Mouse (Mus musculus): ENCODE measurements around the gene Prl8a6. TPM values are rescaled to one million over a fixed set of nuclear protein-coding genes. Genes with fewer than 3 reads are reported as not detected.
A peak's percentile ranks its signal among the peaks of the same experiment; 100 is the strongest.

Gene Prl8a6
- total RNA-seq (2021), result not detected
- long read RNA-seq, experiment 1, result 0 reads
- long read RNA-seq, experiment 2, result 0 reads

DNA sequence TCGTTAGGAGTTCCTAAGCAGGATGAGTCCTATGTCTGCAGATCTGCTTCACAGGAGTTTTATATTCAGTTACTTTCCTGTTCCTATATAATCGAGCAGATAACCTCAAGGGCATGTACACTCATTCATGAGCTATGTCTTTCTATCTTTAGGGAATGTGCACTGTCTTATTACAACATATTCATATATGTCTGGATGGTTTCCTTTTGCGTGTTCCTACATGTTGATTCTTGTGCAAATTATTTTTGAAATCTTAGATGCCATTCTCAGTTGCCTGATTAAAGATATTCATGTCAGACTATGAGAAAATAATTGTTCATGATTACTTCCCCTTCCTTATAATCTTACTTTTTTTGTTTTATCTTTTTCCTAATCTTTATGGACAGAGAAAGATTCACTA lies at the start of gene Prl8a6:
Gene Prl8a6, minus strand, starts transcription at position 101 of the 400 bp plus-strand sequence.
- Histone ChIP-seq H3K4me3 (no peak within 1 kb of the TSS), H3K27ac (no peak within 1 kb of the TSS)
- intact Hi-C loops (cut with DNase I), result no loop called here
- no peak for TF ChIP-seq CTCF (IDR thresholded peaks at IDR 0.05)
- DNase-seq (ENCODE audit: extremely low spot score in 1 of 2, low spot score in 2 of 2), result no peak

DNA sequence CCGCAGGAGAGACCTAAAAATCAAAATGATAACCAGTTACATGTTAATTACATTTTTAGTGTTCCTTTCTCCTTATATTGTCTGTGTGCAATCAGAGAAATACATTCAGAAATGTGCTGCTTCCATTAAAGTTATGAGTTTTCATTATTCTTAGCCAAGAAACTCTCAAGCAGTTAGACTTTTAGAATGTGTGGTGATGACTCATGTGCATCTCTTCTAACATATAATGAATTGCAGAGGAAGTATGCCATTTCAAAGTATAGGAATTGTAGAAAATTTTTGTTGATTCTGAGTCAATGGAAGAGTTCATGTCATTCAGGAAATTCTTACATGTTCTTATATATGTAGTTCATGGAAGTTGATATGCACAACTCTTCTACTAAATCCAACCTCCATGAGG lies 5.3 kb downstream of the Prl8a6 start:
- Histone ChIP-seq H3K27ac (no peak overlapping the region), H3K4me3 (no peak overlapping the region)
- intact Hi-C loops (cut with DNase I), result no loop called here
- no peak for TF ChIP-seq CTCF (IDR thresholded peaks at IDR 0.05)
- DNase-seq (ENCODE audit: extremely low spot score in 1 of 2, low spot score in 2 of 2), result no peak

DNA sequence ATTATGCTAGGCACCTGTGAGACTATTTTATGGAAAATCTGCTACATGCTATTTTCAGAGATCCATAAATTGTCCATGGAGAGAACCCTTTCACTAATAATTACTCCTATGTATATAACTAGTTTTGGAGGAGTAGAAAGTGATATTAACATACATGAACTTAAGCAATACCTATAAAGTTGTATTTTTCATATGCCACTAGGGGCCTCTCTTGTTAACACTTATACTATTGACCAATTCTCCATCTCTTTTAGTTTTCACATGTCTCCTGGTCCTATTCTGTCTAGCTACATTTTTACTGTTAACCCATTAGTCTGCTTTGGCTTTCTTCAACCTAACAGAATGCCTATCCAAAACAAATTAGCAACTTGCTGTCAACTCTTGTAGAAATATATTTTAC lies 24.8 kb downstream of the Prl8a6 start:
- peak; percentile 18 for TF ChIP-seq CTCF (IDR thresholded peaks at IDR 0.05)

DNA sequence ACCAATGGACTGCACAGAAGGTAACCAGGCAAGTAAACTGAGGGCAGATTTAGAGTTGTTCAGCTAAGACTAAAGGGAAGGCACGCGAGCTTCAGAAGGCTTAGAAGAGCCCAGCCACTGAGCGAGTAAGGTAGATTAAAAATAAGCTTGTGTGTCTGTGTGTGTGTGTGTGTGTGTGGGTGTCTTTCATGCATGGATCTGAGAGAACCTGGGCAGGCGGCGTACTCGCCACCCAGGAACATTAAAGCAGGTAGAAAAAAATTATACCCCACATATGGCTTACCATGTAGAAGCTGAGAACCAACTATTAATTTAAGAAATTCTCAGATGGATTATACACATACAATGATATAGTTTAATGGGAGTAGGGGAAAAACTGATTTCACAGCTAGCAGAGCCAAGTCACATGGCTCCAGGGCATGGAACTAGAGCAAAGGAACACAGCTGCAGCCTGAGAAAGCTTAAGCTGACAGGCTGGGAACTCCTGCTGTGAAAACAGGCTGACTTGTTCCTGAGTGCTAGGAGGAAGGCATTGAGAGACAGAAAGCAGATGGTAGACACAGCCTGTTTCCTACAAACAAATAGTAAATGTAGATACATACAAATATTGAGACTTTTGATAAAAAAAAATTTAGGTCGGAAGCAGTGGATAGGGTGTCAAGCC lies 39.3 kb downstream of the Prl8a6 start:
- intact Hi-C loops (cut with DNase I), result no loop called here
- Histone ChIP-seq H3K27ac (no peak overlapping the region), H3K4me3 (no peak overlapping the region)
- no peak for TF ChIP-seq CTCF (IDR thresholded peaks at IDR 0.05)
- DNase-seq (ENCODE audit: extremely low spot score in 1 of 2, low spot score in 2 of 2), result no peak

More for the DNA sequence above, 24.8 kb downstream of the Prl8a6 start:
- H3K4me3 ChIP-seq, result no peak overlapping the region
- DNase-seq (ENCODE audit: extremely low spot score in 1 of 2, low spot score in 2 of 2), result no peak
- intact Hi-C loops (cut with DNase I), result no loop called here
- H3K27ac ChIP-seq, result no peak overlapping the region

DNA sequence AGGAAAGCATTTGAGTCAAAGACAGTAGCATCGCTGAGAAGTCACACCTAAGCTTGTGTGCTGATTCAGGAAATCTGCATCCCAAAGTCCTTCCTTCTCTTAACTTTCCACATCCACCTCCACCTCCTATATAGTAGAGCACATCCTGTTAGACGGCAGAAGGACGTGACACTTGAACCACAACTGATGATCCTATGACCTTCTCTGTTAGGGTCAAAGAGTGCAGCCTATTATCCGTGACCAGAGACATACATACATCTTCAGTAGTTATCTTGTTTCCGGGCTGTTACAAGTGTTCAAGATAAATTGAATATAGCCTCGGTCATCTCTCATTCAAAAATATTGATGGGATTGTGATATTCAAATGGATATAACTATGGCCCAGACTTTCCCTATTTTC lies 47.7 kb downstream of the Prl8a6 start, which contains the start of gene Prl2b1:
Gene Prl2b1, minus strand, starts transcription at position 101 of the 400 bp plus-strand sequence.
- intact Hi-C loops (cut with DNase I), result no loop called here
- no peak within 1 kb of the TSS for H3K4me3 ChIP-seq
- no peak for DNase-seq (ENCODE audit: extremely low spot score in 1 of 2, low spot score in 2 of 2)
- TF ChIP-seq CTCF (IDR thresholded peaks at IDR 0.05), result no peak
- no peak within 1 kb of the TSS for H3K27ac ChIP-seq

Other genes starting within 250 kb of the Prl8a6 start
- not detected for gene Prl3c1, start 242.0 kb downstream of the Prl8a6 start, total RNA-seq (2021)
- not detected for gene Prl3b1, start 196.8 kb downstream of the Prl8a6 start, total RNA-seq (2021)
- gene Prl3a1, start 179.3 kb downstream of the Prl8a6 start, total RNA-seq (2021), result not detected
- gene Prl6a1, start 126.1 kb downstream of the Prl8a6 start, total RNA-seq (2021), result not detected
- not detected for gene Prl8a2, start 93.0 kb downstream of the Prl8a6 start, total RNA-seq (2021)
- gene Prl2b1, start 47.8 kb downstream of the Prl8a6 start, total RNA-seq (2021), result not detected
- gene Prl8a8, start 74.5 kb upstream of the Prl8a6 start, total RNA-seq (2021), result not detected
- gene Prl8a9, start 125.9 kb upstream of the Prl8a6 start, total RNA-seq (2021), result not detected
- not detected for gene Prl8a1, start 143.5 kb upstream of the Prl8a6 start, total RNA-seq (2021)
- gene Prl7b1, start 171.9 kb upstream of the Prl8a6 start, total RNA-seq (2021), result not detected
- gene Prl7a1, start 203.8 kb upstream of the Prl8a6 start, total RNA-seq (2021), result not detected
- gene Prl7a2, start 229.3 kb upstream of the Prl8a6 start, total RNA-seq (2021), result not detected